Mouse (Mus musculus): ENCODE measurements around the gene Ccr1.
A peak's percentile ranks its signal among the peaks of the same experiment; 100 is the strongest.
"Not testable (repeated sequence)": the region's sequence is repeated elsewhere in the genome, so short reads cannot be mapped to it uniquely, and the experiment has no call there.

The Ccr1 gene

GRCm38 (mm10) chr9:123968290-123968912 lies at the start of gene Ccr1:
TSS of gene Ccr1 (minus strand) at chr9:123968692.
- no peak for DNase-seq (ENCODE audit: low spot score)

GRCm38 (mm10) chr9:124016048-124016447 lies 47.6 kb upstream of the Ccr1 start:
- no peak for DNase-seq (ENCODE audit: low spot score)

GRCm38 (mm10) chr9:124014985-124015652 lies 46.6 kb upstream of the Ccr1 start:
- no peak for DNase-seq (ENCODE audit: low spot score)

- DNase-seq (ENCODE audit: low spot score), result no peak
These were observed 44.8 kb upstream of the Ccr1 start for GRCm38 (mm10) chr9:124013270-124013669.

- no peak for DNase-seq (ENCODE audit: low spot score)
These were observed 44.2 kb upstream of the Ccr1 start for GRCm38 (mm10) chr9:124012691-124013090.

- DNase-seq (ENCODE audit: low spot score), result no peak
These were observed 31.3 kb upstream of the Ccr1 start for GRCm38 (mm10) chr9:123999784-124000183.

- DNase-seq (ENCODE audit: low spot score), result no peak
These were observed 29.2 kb upstream of the Ccr1 start for GRCm38 (mm10) chr9:123997719-123998118.

GRCm38 (mm10) chr9:123991312-123991906 lies 22.9 kb upstream of the Ccr1 start:
- DNase-seq (ENCODE audit: low spot score), result peak; percentile 18

- no peak for DNase-seq (ENCODE audit: low spot score)
These were observed 21.2 kb upstream of the Ccr1 start for GRCm38 (mm10) chr9:123989671-123990070.

GRCm38 (mm10) chr9:123986217-123986616 lies 17.7 kb upstream of the Ccr1 start:
- DNase-seq (ENCODE audit: low spot score), result no peak

- no peak for DNase-seq (ENCODE audit: low spot score)
These were observed 16.5 kb upstream of the Ccr1 start for GRCm38 (mm10) chr9:123984943-123985342.

- no peak for DNase-seq (ENCODE audit: low spot score)
These were observed 14.2 kb upstream of the Ccr1 start for GRCm38 (mm10) chr9:123982720-123983119.

GRCm38 (mm10) chr9:123981909-123982308 lies 13.4 kb upstream of the Ccr1 start:
- DNase-seq (ENCODE audit: low spot score), result no peak

- DNase-seq (ENCODE audit: low spot score), result not testable (repeated sequence)
These were observed 12.5 kb upstream of the Ccr1 start for GRCm38 (mm10) chr9:123980858-123981475.

- no peak for DNase-seq (ENCODE audit: low spot score)
These were observed 9.8 kb upstream of the Ccr1 start, which contains the start of gene Ccr1l1 for GRCm38 (mm10) chr9:123978308-123978707. TSS of gene Ccr1l1 (minus strand) at chr9:123978408.

GRCm38 (mm10) chr9:123976876-123977663 lies 8.6 kb upstream of the Ccr1 start:
- DNase-seq (ENCODE audit: low spot score), result no peak

GRCm38 (mm10) chr9:123975630-123976029 lies 7.1 kb upstream of the Ccr1 start:
- DNase-seq (ENCODE audit: low spot score), result no peak

GRCm38 (mm10) chr9:123966858-123967495 lies 1.5 kb downstream of the Ccr1 start:
- DNase-seq (ENCODE audit: low spot score), result not testable (repeated sequence)

- DNase-seq (ENCODE audit: low spot score), result no peak
These were observed 3.7 kb downstream of the Ccr1 start for GRCm38 (mm10) chr9:123964776-123965175.

GRCm38 (mm10) chr9:123960161-123960560 lies 8.3 kb downstream of the Ccr1 start:
- DNase-seq (ENCODE audit: low spot score), result no peak

GRCm38 (mm10) chr9:123957911-123958413 lies 10.5 kb downstream of the Ccr1 start:
- DNase-seq (ENCODE audit: low spot score), result no peak
